Mouse (Mus musculus): ENCODE data around the gene Pycr2. TPM values are rescaled to one million over a fixed set of nuclear protein-coding genes. Genes with fewer than 3 reads are reported as not detected.
"Not testable (repeated sequence)": the region's sequence is repeated elsewhere in the genome, so short reads cannot be mapped to it uniquely, and the experiment has no call there.

Gene Pycr2
- total RNA-seq, 2 experiments from 2014 or later, result 26.3 to 27.2 TPM

DNA sequence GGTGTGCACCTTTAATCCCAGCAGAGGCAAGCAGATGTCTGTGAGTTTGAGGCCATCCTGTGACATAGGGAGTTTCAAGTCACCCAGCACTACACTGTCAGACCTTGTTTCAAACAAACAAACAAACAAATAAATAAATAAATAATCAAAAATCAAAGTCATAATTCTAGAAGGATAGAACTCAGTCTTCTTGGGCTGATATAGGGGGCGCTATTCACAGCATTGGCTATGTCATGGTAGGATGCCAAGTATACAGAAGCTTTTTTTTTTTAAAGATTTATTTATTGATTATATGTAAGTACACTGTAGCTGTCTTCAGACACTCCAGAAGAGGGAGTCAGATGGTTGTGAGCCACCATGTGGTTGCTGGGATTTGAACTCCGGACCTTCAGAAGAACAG lies 34.7 kb downstream of the Pycr2 start:
- ATAC-seq (replicated peaks; ENCODE audit: poor library complexity), result not testable (repeated sequence)

GRCm38 (mm10) chr1:180940776-180941460 lies 36.8 kb downstream of the Pycr2 start:
- ATAC-seq (replicated peaks; ENCODE audit: poor library complexity), result no peak

DNA sequence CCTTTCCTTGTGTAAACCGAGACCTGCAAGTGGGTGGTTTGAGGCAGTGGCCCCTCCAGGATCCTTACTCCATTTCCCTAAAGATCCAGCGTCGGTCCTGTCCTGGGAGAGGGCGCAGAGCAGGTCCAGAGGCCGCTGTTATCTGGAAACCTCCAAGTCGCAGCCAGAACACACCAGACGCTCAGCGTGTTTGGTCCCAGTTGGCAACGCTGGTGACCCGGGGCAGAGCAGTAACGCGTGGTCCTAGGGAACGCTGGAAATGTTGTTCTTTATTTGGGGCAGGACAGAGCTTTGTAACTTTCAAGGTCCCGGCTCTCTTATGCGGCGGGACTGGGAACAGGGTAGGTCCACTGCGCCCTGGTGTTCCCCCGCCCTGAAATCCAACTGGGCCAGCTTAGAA lies 37.6 kb downstream of the Pycr2 start:
- no peak for ATAC-seq (replicated peaks; ENCODE audit: poor library complexity)

GRCm38 (mm10) chr1:180942166-180943031 lies 38.3 kb downstream of the Pycr2 start, which contains the start of gene Tmem63a:
Gene Tmem63a (plus strand): TSS chr1:180942344.
- ATAC-seq (replicated peaks; ENCODE audit: poor library complexity), result peak; percentile 30

GRCm38 (mm10) chr1:180943032-180943644 lies 39.0 kb downstream of the Pycr2 start:
- ATAC-seq (replicated peaks; ENCODE audit: poor library complexity), result no peak

- ATAC-seq (replicated peaks; ENCODE audit: poor library complexity), result peak; percentile 10; the same call in 1 of the 2 replicates
These were observed 39.8 kb downstream of the Pycr2 start for GRCm38 (mm10) chr1:180943896-180944295.

GRCm38 (mm10) chr1:180944553-180944952 lies 40.5 kb downstream of the Pycr2 start:
- peak; percentile 58 for ATAC-seq (replicated peaks; ENCODE audit: poor library complexity)

DNA sequence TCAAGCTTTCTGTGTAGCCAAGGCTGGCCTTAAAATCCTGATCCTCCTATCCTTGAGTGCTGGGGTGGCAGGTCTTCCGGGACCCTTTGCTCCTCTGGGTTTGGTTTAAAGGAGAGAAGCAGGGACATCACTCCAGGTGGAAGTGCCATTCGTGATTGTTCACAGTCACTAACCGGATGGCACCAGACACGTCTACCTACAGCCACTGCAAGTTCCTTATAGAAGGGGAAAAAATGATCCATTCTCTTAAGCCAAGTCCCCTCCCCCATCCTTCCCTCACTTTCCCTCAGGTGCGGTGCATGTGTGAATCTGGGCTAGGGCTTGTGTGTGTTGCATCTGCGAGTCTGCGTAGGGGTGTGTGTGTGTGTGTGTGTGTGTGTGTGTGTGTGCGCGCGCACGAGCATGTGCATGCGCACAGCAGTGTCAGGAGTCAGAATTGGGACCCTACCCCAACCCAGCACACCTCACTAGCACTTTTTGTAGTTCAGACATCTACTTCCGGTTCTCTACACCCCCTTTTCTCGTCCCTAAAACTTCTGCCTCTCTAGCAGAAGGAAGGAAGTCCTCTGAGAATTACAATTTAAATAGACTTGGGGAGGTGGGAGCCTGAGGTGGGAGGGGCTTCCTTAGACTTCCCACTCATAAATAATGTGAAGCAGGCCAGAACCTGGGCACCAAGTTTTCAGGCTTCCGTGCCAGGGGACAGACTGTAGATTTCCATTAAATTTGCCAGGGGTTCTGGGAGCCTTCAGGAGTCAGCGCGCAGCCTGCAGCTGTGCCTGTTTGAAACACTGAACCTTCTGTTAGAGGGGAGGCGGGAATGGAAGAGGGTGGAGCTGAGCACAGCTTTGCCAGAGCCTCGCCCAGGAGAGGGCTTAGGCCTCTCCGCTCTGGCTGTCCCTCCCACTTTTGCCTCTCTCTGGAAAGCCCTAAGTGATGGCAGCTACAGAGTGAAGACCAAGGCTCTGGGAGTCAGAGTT lies 41.2 kb downstream of the Pycr2 start:
- peak; percentile 54 for ATAC-seq (replicated peaks; ENCODE audit: poor library complexity)

DNA sequence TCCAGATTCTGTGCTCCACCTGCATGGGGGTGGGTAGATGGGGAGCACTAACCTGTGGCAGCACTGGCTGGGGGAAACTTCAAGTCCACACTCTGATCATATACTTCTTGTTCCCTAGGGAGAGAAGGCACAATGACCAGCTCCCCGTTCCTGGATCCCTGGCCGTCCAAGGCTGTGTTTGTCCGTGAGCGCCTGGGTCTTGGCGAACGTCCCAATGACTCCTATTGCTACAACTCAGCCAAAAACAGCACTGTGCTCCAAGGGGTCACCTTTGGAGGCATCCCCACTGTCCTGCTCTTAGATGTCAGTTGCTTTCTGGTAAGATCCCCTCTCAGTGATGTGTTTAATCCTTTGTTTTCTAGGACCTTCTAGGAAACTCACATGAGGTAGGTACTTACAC lies 42.4 kb downstream of the Pycr2 start:
- ATAC-seq (replicated peaks; ENCODE audit: poor library complexity), result no peak

- no peak for ATAC-seq (replicated peaks; ENCODE audit: poor library complexity)
These were observed 48.1 kb downstream of the Pycr2 start for GRCm38 (mm10) chr1:180952085-180952746.

- ATAC-seq (replicated peaks; ENCODE audit: poor library complexity), result no peak
These were observed 48.7 kb downstream of the Pycr2 start for GRCm38 (mm10) chr1:180952808-180953207.

GRCm38 (mm10) chr1:180956401-180956800 lies 52.3 kb downstream of the Pycr2 start:
- no peak for ATAC-seq (replicated peaks; ENCODE audit: poor library complexity)

GRCm38 (mm10) chr1:180956973-180957381 lies 52.9 kb downstream of the Pycr2 start:
- ATAC-seq (replicated peaks; ENCODE audit: poor library complexity), result peak; percentile 81

Other genes starting within 250 kb of the Pycr2 start
- not detected in 2 replicates for gene Mixl1, start 207.3 kb upstream of the Pycr2 start, total RNA-seq (2015)
- gene Mixl1, start 207.3 kb upstream of the Pycr2 start, total RNA-seq (2017), result not detected in 2 replicates
- gene Acbd3, start 178.2 kb upstream of the Pycr2 start, total RNA-seq (2015), result 23.9 and 27.3 TPM in 2 replicates
- 43.0 and 46.5 TPM in 2 replicates for gene Acbd3, start 178.2 kb upstream of the Pycr2 start, total RNA-seq (2017)
- gene H3f3a, start 90.3 kb upstream of the Pycr2 start, total RNA-seq (2015), result 1,870 and 2,095 TPM in 2 replicates
- gene H3f3a, start 90.3 kb upstream of the Pycr2 start, total RNA-seq (2017), result 1,724 and 1,809 TPM in 2 replicates
- gene Sde2, start 53.2 kb upstream of the Pycr2 start, total RNA-seq (2015), result 17.6 and 21.3 TPM in 2 replicates
- gene Sde2, start 53.2 kb upstream of the Pycr2 start, total RNA-seq (2017), result 29.9 and 33.6 TPM in 2 replicates
- not detected in 2 replicates for gene Lefty2, start 11.2 kb upstream of the Pycr2 start, total RNA-seq (2015)
- not detected in 2 replicates for gene Lefty2, start 11.2 kb upstream of the Pycr2 start, total RNA-seq (2017)
- gene Lefty1, start 30.7 kb downstream of the Pycr2 start, total RNA-seq (2015), result 0.90 and 1.7 TPM in 2 replicates
- gene Lefty1, start 30.7 kb downstream of the Pycr2 start, total RNA-seq (2017), result 0.27 TPM in 1 of 2 replicates, not detected in the other
- 15.0 and 15.6 TPM in 2 replicates for gene Tmem63a, start 38.1 kb downstream of the Pycr2 start, total RNA-seq (2015)
- 16.5 and 16.8 TPM in 2 replicates for gene Tmem63a, start 38.1 kb downstream of the Pycr2 start, total RNA-seq (2017)
- 0.68 and 2.0 TPM in 2 replicates for gene Ephx1, start 116.6 kb downstream of the Pycr2 start, total RNA-seq (2015)
- gene Ephx1, start 116.6 kb downstream of the Pycr2 start, total RNA-seq (2017), result 0.88 and 1.1 TPM in 2 replicates
- not detected in 2 replicates for gene 9130409I23Rik, start 146.9 kb downstream of the Pycr2 start, total RNA-seq (2015)
- not detected in 2 replicates for gene 9130409I23Rik, start 146.9 kb downstream of the Pycr2 start, total RNA-seq (2017)
- 28.9 and 38.0 TPM in 2 replicates for gene Nvl, start 239.9 kb downstream of the Pycr2 start, total RNA-seq (2015)
- 24.7 and 26.5 TPM in 2 replicates for gene Nvl, start 239.9 kb downstream of the Pycr2 start, total RNA-seq (2017)
- 72.4 and 116 TPM in 2 replicates for gene Cnih4, start 240.4 kb downstream of the Pycr2 start, total RNA-seq (2015)
- gene Cnih4, start 240.4 kb downstream of the Pycr2 start, total RNA-seq (2017), result 79.1 and 145 TPM in 2 replicates